Mouse (Mus musculus) kidney, embryonic 14.5 days (tissue): ENCODE measurements at regions not wholly inside any gene's neighbourhood (a gene's known extent, or its start where the extent isn't known, plus 50 kb on each side); places are given as distances from the start of the nearest gene placed in this dataset.
A peak's percentile ranks its signal among the peaks of the same experiment; 100 is the strongest.

Source experiments
- ATAC-seq: fragments of 200-750 bp; cut with Nextera tagmentation; 2 replicates; pipeline ENCODE4 v1.8.0; 2017; ENCODE audit warnings: moderate number of reproducible peaks, mild to moderate bottlenecking, moderate TSS enrichment, moderate library complexity; ENCODE audit not compliant: low FRiP score, low TSS enrichment
- H3K27ac ChIP-seq: fragments of 300-500 bp; sonication (generic); 2 replicates; pipeline ENCODE4 v1.5.1; 2014; ENCODE audit warnings: low read depth, mild to moderate bottlenecking, low read length, moderate library complexity, mixed read lengths
- H3K27me3 ChIP-seq: fragments of 300-500 bp; sonication (generic); 2 replicates; pipeline ENCODE4 v1.6.1; 2014; ENCODE audit warnings: mild to moderate bottlenecking, low read length; ENCODE audit not compliant: control insufficient read depth, insufficient read depth
- H3K36me3 ChIP-seq: fragments of 300-500 bp; sonication (generic); 2 replicates; pipeline ENCODE4 v1.6.1; 2014; ENCODE audit warnings: low read length, mixed read lengths; ENCODE audit not compliant: control insufficient read depth, insufficient read depth
- H3K4me1 ChIP-seq: fragments of 300-500 bp; sonication (generic); 2 replicates; pipeline ENCODE4 v1.6.1; 2014; ENCODE audit warnings: low read length, mixed read lengths; ENCODE audit not compliant: control insufficient read depth, insufficient read depth
- H3K4me2 ChIP-seq: fragments of 300-500 bp; sonication (generic); replicated peaks from 2 replicates; pipeline ENCODE4 v1.6.1; 2014; ENCODE audit warnings: low read depth, mild to moderate bottlenecking, low read length
- H3K4me3 ChIP-seq: fragments of 300-500 bp; sonication (generic); 2 replicates; pipeline ENCODE4 v1.5.1; 2014; ENCODE audit warnings: mild to moderate bottlenecking, low read length
- H3K9ac ChIP-seq: fragments of 300-500 bp; sonication (generic); 2 replicates; pipeline ENCODE4 v1.6.1; 2014; ENCODE audit warnings: low read depth, mild to moderate bottlenecking, low read length, moderate library complexity
- H3K9me3 ChIP-seq: fragments of 300-500 bp; sonication (generic); 2 replicates; pipeline ENCODE4 v1.6.1; 2016; ENCODE audit warnings: low read length; ENCODE audit not compliant: control insufficient read depth
- WGBS: fragments of 180-500 bp; shearing (Covaris S2); extraction: QIAGEN DNeasy Blood & Tissue Kit; methylation state at CpG from one replicate; pipeline ENCODE4 v1.1.7; 2014; 5-methylcytosine and 5-hydroxymethylcytosine counted together

- Histone ChIP-seq H3K27me3 (peaks cover 4% of the 10 kb centered on the region; the same call in 1 of the 2 replicates), H3K4me2 (no peak overlapping the region), H3K9ac (no peak overlapping the region), H3K9me3 (no peaks in the 10 kb centered on the region), H3K36me3 (no peaks in the 10 kb centered on the region), H3K4me3 (no peak overlapping the region), H3K27ac (no peak overlapping the region), H3K4me1 (peaks cover 3% of the 10 kb centered on the region; the same call in 1 of the 2 replicates)
- no peak for ATAC-seq
- WGBS = 95% methylated on average over 9 of the region's 9 CpGs
Measured at GRCm38 (mm10) chr12:112290299-112290698, 144.3 kb downstream of the Kif26a start.

GRCm38 (mm10) chr12:112291748-112292561 is 145.9 kb downstream of the Kif26a start:
- peaks cover 8% of the 10 kb centered on the region; the same call in 1 of the 2 replicates for H3K4me1 ChIP-seq
- WGBS = 61% methylated on average over 16 of the region's 16 CpGs
- no peak overlapping the region for H3K27ac ChIP-seq
- H3K9me3 ChIP-seq = no peaks in the 10 kb centered on the region
- no peak overlapping the region for H3K9ac ChIP-seq
- no peak overlapping the region for H3K4me2 ChIP-seq
- no peak for ATAC-seq
- H3K4me3 ChIP-seq = no peak overlapping the region
- no peaks in the 10 kb centered on the region for H3K36me3 ChIP-seq
- peaks cover 4% of the 10 kb centered on the region; the same call in 1 of the 2 replicates for H3K27me3 ChIP-seq

- no peak; the same call in 1 of the 2 replicates for ATAC-seq
- no peak overlapping the region for H3K4me2 ChIP-seq
- no peak overlapping the region; the same call in 1 of the 2 replicates for H3K27ac ChIP-seq
- peaks cover 4% of the 10 kb centered on the region; the same call in 1 of the 2 replicates for H3K27me3 ChIP-seq
- H3K36me3 ChIP-seq = no peaks in the 10 kb centered on the region
- H3K9me3 ChIP-seq = no peaks in the 10 kb centered on the region
- H3K4me1 ChIP-seq = peaks cover 8% of the 10 kb centered on the region; the same call in 1 of the 2 replicates
- H3K9ac ChIP-seq = no peak overlapping the region
- H3K4me3 ChIP-seq = no peak overlapping the region
- WGBS = 61% methylated on average over 13 of the region's 13 CpGs
Measured at GRCm38 (mm10) chr12:112293105-112293504, 147.1 kb downstream of the Kif26a start.

GRCm38 (mm10) chr12:112295337-112295941 is 149.4 kb downstream of the Kif26a start:
- Histone ChIP-seq H3K4me2 (no peak overlapping the region), H3K36me3 (no peaks in the 10 kb centered on the region), H3K27me3 (peaks cover 4% of the 10 kb centered on the region), H3K27ac (no peak overlapping the region; the same call in 1 of the 2 replicates), H3K4me3 (no peak overlapping the region), H3K9ac (no peak overlapping the region), H3K9me3 (no peaks in the 10 kb centered on the region), H3K4me1 (peaks cover 8% of the 10 kb centered on the region; the same call in 1 of the 2 replicates)
- 53% methylated on average over 6 of the region's 6 CpGs for WGBS
- ATAC-seq = peak; percentile 61; the same call in 1 of the 2 replicates

GRCm38 (mm10) chr12:112298521-112298920 is 152.5 kb downstream of the Kif26a start:
- no peak overlapping the region for H3K27ac ChIP-seq
- peaks cover 13% of the 10 kb centered on the region for H3K4me1 ChIP-seq
- no peaks in the 10 kb centered on the region for H3K9me3 ChIP-seq
- peaks cover 24% of the 10 kb centered on the region for H3K27me3 ChIP-seq
- H3K4me3 ChIP-seq = no peak overlapping the region
- no peak overlapping the region for H3K4me2 ChIP-seq
- no peaks in the 10 kb centered on the region for H3K36me3 ChIP-seq
- no peak overlapping the region for H3K9ac ChIP-seq
- no peak for ATAC-seq
- 92% methylated on average over 8 of the region's 8 CpGs for WGBS

- H3K4me1 ChIP-seq = peaks cover 13% of the 10 kb centered on the region
- no peak overlapping the region for H3K9ac ChIP-seq
- H3K9me3 ChIP-seq = no peaks in the 10 kb centered on the region
- no peak for ATAC-seq
- no peak overlapping the region for H3K4me2 ChIP-seq
- no peak overlapping the region for H3K27ac ChIP-seq
- H3K27me3 ChIP-seq = peaks cover 26% of the 10 kb centered on the region
- no peak overlapping the region for H3K4me3 ChIP-seq
- H3K36me3 ChIP-seq = no peaks in the 10 kb centered on the region
- WGBS = 68% methylated on average over 5 of the region's 5 CpGs
Measured at GRCm38 (mm10) chr12:112299089-112299488, 153.1 kb downstream of the Kif26a start.

- no peaks in the 10 kb centered on the region for H3K36me3 ChIP-seq
Measured at GRCm38 (mm10) chr12:112299603-112300002, 153.6 kb downstream of the Kif26a start.

GRCm38 (mm10) chr12:112300125-112300524 is 154.1 kb downstream of the Kif26a start:
- Histone ChIP-seq H3K9me3 (no peaks in the 10 kb centered on the region), H3K4me2 (no peak overlapping the region), H3K27ac (no peak overlapping the region), H3K9ac (no peak overlapping the region), H3K36me3 (no peaks in the 10 kb centered on the region), H3K4me1 (peaks cover 12% of the 10 kb centered on the region), H3K27me3 (peaks cover 26% of the 10 kb centered on the region), H3K4me3 (no peak overlapping the region)
- WGBS = 75% methylated on average over 4 of the region's 4 CpGs
- no peak for ATAC-seq

More at GRCm38 (mm10) chr12:112299603-112300002, 153.6 kb downstream of the Kif26a start:
- H3K27ac ChIP-seq = no peak overlapping the region
- H3K9ac ChIP-seq = no peak overlapping the region
- ATAC-seq = no peak
- 78% methylated on average over 6 of the region's 6 CpGs for WGBS
- H3K27me3 ChIP-seq = peaks cover 26% of the 10 kb centered on the region
- no peaks in the 10 kb centered on the region for H3K9me3 ChIP-seq
- no peak overlapping the region for H3K4me2 ChIP-seq
- peaks cover 13% of the 10 kb centered on the region for H3K4me1 ChIP-seq
- H3K4me3 ChIP-seq = no peak overlapping the region

DNA sequence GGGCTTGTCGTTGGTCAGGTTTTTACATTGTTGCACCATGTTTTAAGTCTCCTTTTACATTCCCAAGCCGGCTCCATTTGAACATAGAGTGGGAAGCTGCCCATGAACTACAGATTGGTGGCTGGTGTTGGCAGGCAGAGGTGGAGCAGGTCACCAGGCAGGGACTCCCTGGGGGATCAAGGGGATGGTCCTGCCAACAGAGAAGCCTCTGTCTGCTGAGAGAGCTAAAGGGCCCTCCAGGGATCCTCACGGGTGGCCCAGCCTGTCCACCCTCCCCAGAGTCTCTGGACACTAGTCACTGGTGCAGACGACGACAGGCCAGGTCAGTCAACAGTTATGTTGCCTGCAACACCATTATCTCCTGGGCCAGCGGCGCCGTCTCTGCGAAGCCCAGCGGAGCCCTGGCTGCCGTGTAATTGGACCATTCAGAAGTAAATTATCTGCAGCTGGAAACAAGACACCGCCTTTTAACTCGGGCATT is 155.4 kb downstream of the Kif26a start:
- no peaks in the 10 kb centered on the region for H3K36me3 ChIP-seq
- H3K9ac ChIP-seq = no peak overlapping the region
- peak overlapping the region; percentile 19 for H3K4me2 ChIP-seq
- peak; percentile 50; the same call in 1 of the 2 replicates for ATAC-seq
- WGBS = 10% methylated on average over 13 of the region's 13 CpGs
- peaks cover 26% of the 10 kb centered on the region for H3K27me3 ChIP-seq
- no peak overlapping the region for H3K4me3 ChIP-seq
- no peaks in the 10 kb centered on the region for H3K9me3 ChIP-seq
- no peak overlapping the region for H3K27ac ChIP-seq
- H3K4me1 ChIP-seq = peaks cover 5% of the 10 kb centered on the region
